ENCODE assay signal across 10 mouse cellular contexts in the genomic region with DNA sequence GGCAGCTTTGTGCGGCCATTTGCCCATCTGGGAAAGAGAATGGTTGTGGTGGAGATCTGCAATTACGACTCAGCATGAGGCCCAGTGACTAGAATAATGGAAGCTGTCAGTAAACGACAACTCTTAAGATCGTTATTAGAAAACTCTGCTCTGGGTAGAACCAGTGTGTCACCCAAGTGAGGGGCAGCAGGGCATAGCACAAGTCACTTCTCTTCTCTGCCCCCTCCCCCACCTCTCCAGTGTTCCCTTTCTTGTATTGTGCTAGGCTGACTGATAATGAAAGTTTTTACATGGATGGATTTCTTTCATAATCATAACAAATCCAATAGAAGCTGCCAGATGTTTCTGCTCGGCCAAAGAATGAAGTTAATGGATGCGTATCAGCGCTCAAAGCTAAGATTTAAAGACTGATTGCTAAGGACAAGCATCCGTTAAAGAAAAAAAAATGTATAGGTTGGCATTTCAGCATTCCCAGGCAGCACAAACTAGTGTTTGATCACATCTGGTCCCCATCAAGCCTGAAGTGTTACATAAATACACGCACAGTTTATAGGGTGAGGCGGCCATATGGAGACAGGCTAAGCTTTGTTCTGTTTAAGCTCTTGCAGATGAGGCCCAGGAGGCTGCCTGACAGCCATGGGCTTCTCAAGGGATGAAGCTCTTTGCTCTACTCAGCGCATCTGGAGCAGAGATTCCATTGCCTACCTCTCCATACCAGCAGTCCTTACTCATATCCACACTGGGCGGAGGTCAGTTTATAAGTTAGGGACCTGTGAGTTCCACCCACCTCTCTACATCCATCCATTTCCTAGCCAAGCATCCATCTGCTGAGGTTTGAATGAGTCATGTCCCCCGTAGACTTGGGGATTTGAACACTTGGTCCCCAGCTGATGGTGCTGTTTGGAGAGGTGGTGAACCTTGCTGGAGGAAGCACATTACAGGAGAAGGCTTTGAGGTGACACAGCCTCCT.
A peak's percentile ranks its signal among the peaks of the same experiment; 100 is the strongest.
DNase-seq lines count a peak whose midpoint lies in the region; ATAC-seq and TF ChIP-seq lines count a peak whose summit lies in the region.
"Had no signal": no experiment of that assay in that cellular context is flagged by ENCODE, and none has a peak within 500 bp of the region (broad histone marks: within the 10 kb centered on the region; RNA-seq: fewer than 3 reads in every experiment).

No protein-coding gene starts in this region.

- no peak for TF ChIP-seq CTCF in intestine, postnatal 0 days (IDR thresholded peaks at IDR 0.05; ENCODE audit: low read depth)
- no peak for TF ChIP-seq CTCF in brain, embryonic 14.5 days (IDR thresholded peaks at IDR 0.05; ENCODE audit: borderline replicate concordance, extremely low read depth, insufficient read depth, insufficient read length)

- peak; percentile 95 for ATAC-seq in intestine, embryonic 14.5 days (replicated peaks; ENCODE audit: low FRiP score, low TSS enrichment, low read depth)
- no peak for ATAC-seq in intestine, postnatal 0 days
- no peak for ATAC-seq in hindbrain, embryonic 11.5 days (ENCODE audit: low FRiP score)
- ATAC-seq in erythroid progenitor cell, adult 5-6 weeks (replicated peaks; ENCODE audit: low FRiP score, poor library complexity, severe bottlenecking) = no peak
- ATAC-seq in erythroblast, adult 5-6 weeks (replicated peaks; ENCODE audit: low FRiP score, poor library complexity, severe bottlenecking) = no peak
- ATAC-seq in CD4-positive, CD25-positive, alpha-beta regulatory T cell, adult 4 months = no peak

- H3K9ac ChIP-seq in intestine, embryonic 14.5 days (ENCODE audit: low read length) = no peak overlapping the region
- H3K9ac ChIP-seq in intestine, postnatal 0 days (ENCODE audit: low read depth, low read length) = no peak overlapping the region
- H3K9ac ChIP-seq in hindbrain, embryonic 11.5 days (ENCODE audit: low read depth, low read length) = no peak overlapping the region
- H3K9ac ChIP-seq: hindbrain, embryonic 15.5 days had no signal

- peak; percentile 74 for DNase-seq in intestine, embryonic 14.5 days (ENCODE audit: low spot score)
- peak; percentile 52 for DNase-seq in brain, embryonic 14.5 days (ENCODE audit: low read depth)
- peak; percentile 50 for DNase-seq in hindbrain, embryonic 11.5 days (ENCODE audit: low spot score)
- peak; percentile 57 for DNase-seq in neural tube, embryonic 10.5 days (ENCODE audit: extremely low spot score, low spot score)
- DNase-seq: adrenal gland, adult 8-10 months had no signal

- TF ChIP-seq POLR2A in brain, embryonic 14.5 days (IDR thresholded peaks at IDR 0.05; ENCODE audit: borderline replicate concordance, extremely low read depth, insufficient read depth, insufficient read length, poor library complexity, severe bottlenecking) = no peak

- H3K4me3 ChIP-seq in intestine, embryonic 14.5 days (ENCODE audit: low read depth, low read length) = no peak overlapping the region
- no peak overlapping the region for H3K4me3 ChIP-seq in intestine, postnatal 0 days (ENCODE audit: low read depth, low read length)
- H3K4me3 ChIP-seq in hindbrain, embryonic 11.5 days (ENCODE audit: low read depth, low read length) = no peak overlapping the region
- H3K4me3 ChIP-seq: hindbrain, embryonic 15.5 days had no signal

- H3K9me3 ChIP-seq in intestine, embryonic 14.5 days (ENCODE audit: control insufficient read depth, low read length) = 0 out of 2 replicates have a peak, but pooled peaks cover 2% of the 10 kb centered on the region
- no peaks in the 10 kb centered on the region for H3K9me3 ChIP-seq in intestine, postnatal 0 days (ENCODE audit: control insufficient read depth)
- H3K9me3 ChIP-seq in hindbrain, embryonic 11.5 days (ENCODE audit: control insufficient read depth, low read length) = no peaks in the 10 kb centered on the region
- H3K9me3 ChIP-seq: hindbrain, embryonic 15.5 days had no signal

- 28% methylated on average over 13 of the region's 13 CpGs for WGBS in intestine, embryonic 14.5 days
- WGBS in intestine, postnatal 0 days = 52% methylated on average over 13 of the region's 13 CpGs
- WGBS in hindbrain, embryonic 11.5 days = 45% methylated on average over 13 of the region's 13 CpGs

- peak overlapping the region; percentile 87 for H3K27ac ChIP-seq in intestine, embryonic 14.5 days (ENCODE audit: low read depth)
- H3K27ac ChIP-seq in intestine, postnatal 0 days (ENCODE audit: low read depth, low read length) = no peak overlapping the region
- no peak overlapping the region for H3K27ac ChIP-seq in hindbrain, embryonic 11.5 days (ENCODE audit: low read depth, low read length)
- H3K27ac ChIP-seq: hindbrain, embryonic 15.5 days had no signal

- no peaks in the 10 kb centered on the region for H3K36me3 ChIP-seq in intestine, embryonic 14.5 days (ENCODE audit: control insufficient read depth, insufficient read depth, low read length)
- no peaks in the 10 kb centered on the region for H3K36me3 ChIP-seq in intestine, postnatal 0 days (ENCODE audit: control insufficient read depth, insufficient read depth)
- H3K36me3 ChIP-seq in hindbrain, embryonic 11.5 days (ENCODE audit: control insufficient read depth, insufficient read depth, low read length) = no peaks in the 10 kb centered on the region
- H3K36me3 ChIP-seq: hindbrain, embryonic 15.5 days had no signal

- no peaks in the 10 kb centered on the region for H3K27me3 ChIP-seq in intestine, embryonic 14.5 days (replicated peaks; ENCODE audit: control insufficient read depth, insufficient read depth, low read length)
- H3K27me3 ChIP-seq in intestine, postnatal 0 days (replicated peaks; ENCODE audit: control insufficient read depth, insufficient read depth, low read length) = no peaks in the 10 kb centered on the region
- H3K27me3 ChIP-seq in hindbrain, embryonic 11.5 days (ENCODE audit: control insufficient read depth, insufficient read depth, low read length) = no peaks in the 10 kb centered on the region
- H3K27me3 ChIP-seq: hindbrain, embryonic 15.5 days had no signal

- peaks cover 40% of the 10 kb centered on the region for H3K4me1 ChIP-seq in intestine, embryonic 14.5 days (replicated peaks; ENCODE audit: control insufficient read depth, insufficient read depth, low read length)
- no peaks in the 10 kb centered on the region for H3K4me1 ChIP-seq in intestine, postnatal 0 days (replicated peaks; ENCODE audit: control insufficient read depth, insufficient read depth, low read length)
- H3K4me1 ChIP-seq in hindbrain, embryonic 11.5 days (replicated peaks; ENCODE audit: control insufficient read depth, insufficient read depth, low read length) = no peaks in the 10 kb centered on the region

- no peak overlapping the region for H3K4me2 ChIP-seq in intestine, embryonic 14.5 days (ENCODE audit: low read length)
- H3K4me2 ChIP-seq in intestine, postnatal 0 days (replicated peaks; ENCODE audit: low read depth) = no peak overlapping the region
- no peak overlapping the region for H3K4me2 ChIP-seq in hindbrain, embryonic 11.5 days (replicated peaks; ENCODE audit: low read depth, low read length)
- H3K4me2 ChIP-seq: hindbrain, embryonic 15.5 days had no signal
